Comparison of ENCODE assay signal across 8 mouse cellular contexts in genomic region chr17:47738879-47739798, GRCm38 (mm10). TPM values are rescaled to one million over a fixed set of nuclear protein-coding genes. Genes with fewer than 3 reads are reported as not detected.
A peak's percentile ranks its signal among the peaks of the same experiment; 100 is the strongest.
DNase-seq lines count a peak whose midpoint lies in the region; ATAC-seq and TF ChIP-seq lines count a peak whose summit lies in the region.

No protein-coding gene starts in this region.

- intact Hi-C loops in heart, postnatal 14 days (cut with DNase I) = loop anchor here (2.0 kb wide), 1 partner anchor 18 kb away; no protein-coding TSS in a partner anchor

- no peak overlapping the region for H3K27ac ChIP-seq in embryonic fibroblast, embryonic 13.5 days (ENCODE audit: insufficient read depth, low read length)
- H3K27ac ChIP-seq in intestine, postnatal 0 days (ENCODE audit: low read depth, low read length) = peak overlapping the region; percentile 91
- H3K27ac ChIP-seq in lung, embryonic 16.5 days (ENCODE audit: low read length) = no peak overlapping the region

- no peak for TF ChIP-seq CTCF in embryonic fibroblast, embryonic 13.5 days (IDR thresholded peaks at IDR 0.05; ENCODE audit: borderline replicate concordance, insufficient read depth, low read length)
- TF ChIP-seq CTCF in intestine, postnatal 0 days (IDR thresholded peaks at IDR 0.05; ENCODE audit: low read depth) = no peak

- 16% methylated on average over 19 of the region's 20 CpGs for WGBS in intestine, postnatal 0 days
- WGBS in lung, embryonic 16.5 days = 16% methylated on average over 20 of the region's 20 CpGs

- H3K27me3 ChIP-seq in intestine, postnatal 0 days (replicated peaks; ENCODE audit: control insufficient read depth, insufficient read depth, low read length) = no peaks in the 10 kb centered on the region
- no peaks in the 10 kb centered on the region; the same call in 1 of the 2 replicates for H3K27me3 ChIP-seq in lung, embryonic 16.5 days (ENCODE audit: control insufficient read depth, insufficient read depth, low read depth, low read length)

- peak; percentile 30; the same call in 1 of the 2 replicates for TF ChIP-seq POLR2A in embryonic fibroblast, embryonic 13.5 days (IDR thresholded peaks at IDR 0.05; ENCODE audit: low read depth, low read length)

- no peaks in the 10 kb centered on the region for H3K4me1 ChIP-seq in embryonic fibroblast, embryonic 13.5 days (ENCODE audit: control insufficient read depth, insufficient read depth, low read length)
- H3K4me1 ChIP-seq in intestine, postnatal 0 days (replicated peaks; ENCODE audit: control insufficient read depth, insufficient read depth, low read length) = no peaks in the 10 kb centered on the region
- peaks cover 16% of the 10 kb centered on the region for H3K4me1 ChIP-seq in lung, embryonic 16.5 days (replicated peaks; ENCODE audit: control insufficient read depth, insufficient read depth, low read length)

- H3K4me2 ChIP-seq in intestine, postnatal 0 days (replicated peaks; ENCODE audit: low read depth) = peak overlapping the region; percentile 92
- H3K4me2 ChIP-seq in lung, embryonic 16.5 days (ENCODE audit: low read depth, low read length) = peak overlapping the region; percentile 97

- H3K9me3 ChIP-seq in intestine, postnatal 0 days (ENCODE audit: control insufficient read depth) = no peaks in the 10 kb centered on the region
- H3K9me3 ChIP-seq in lung, embryonic 16.5 days (ENCODE audit: control insufficient read depth, low read length) = no peaks in the 10 kb centered on the region

- H3K4me3 ChIP-seq in embryonic fibroblast, embryonic 13.5 days (ENCODE audit: insufficient read depth, low read length) = peak overlapping the region; percentile 55
- peak overlapping the region; percentile 81 for H3K4me3 ChIP-seq in intestine, postnatal 0 days (ENCODE audit: low read depth, low read length)
- peak overlapping the region; percentile 83 for H3K4me3 ChIP-seq in lung, embryonic 16.5 days (ENCODE audit: low read length)

- DNase-seq in heart, adult 18-20 months = peak; percentile 37 to 45
- no peak for DNase-seq in heart, postnatal 14 days
- DNase-seq in spleen, adult 18-20 months = peak; percentile 69 to 76
- no peak for DNase-seq in layer of hippocampus, postnatal 25 days (ENCODE audit: extremely low spot score in 1 of 2, low spot score in 1 of 2)
- no peak for DNase-seq in cerebellum, adult 18-20 months

- H3K9ac ChIP-seq in intestine, postnatal 0 days (ENCODE audit: low read depth, low read length) = peak overlapping the region; percentile 55
- peak overlapping the region; percentile 75 for H3K9ac ChIP-seq in lung, embryonic 16.5 days (ENCODE audit: low read length)

- peak; percentile 57 for ATAC-seq in intestine, postnatal 0 days
- ATAC-seq in lung, embryonic 16.5 days (ENCODE audit: low read depth) = no peak

- H3K36me3 ChIP-seq in intestine, postnatal 0 days (ENCODE audit: control insufficient read depth, insufficient read depth) = no peaks in the 10 kb centered on the region; the same call in 1 of the 2 replicates
- H3K36me3 ChIP-seq in lung, embryonic 16.5 days (ENCODE audit: control insufficient read depth, insufficient read depth, low read length) = no peaks in the 10 kb centered on the region

RNA-seq across cellular contexts. Expression of gene Tfeb, which starts 2.3 kb away (rescaled TPM):
- 10 to 100 TPM; 35.0 to 40.0 TPM for total RNA-seq in heart, adult 18-20 months (2021)
- 10 to 100 TPM; 46.8 to 49.3 TPM for total RNA-seq in heart, postnatal 14 days (2021)
- polyA plus RNA-seq in embryonic fibroblast, embryonic 13.5 days (2011; ENCODE audit: insufficient read length, low read depth, missing spikeins) = 4.7 and 6.5 TPM in 2 replicates
- 30.0 and 34.5 TPM in 2 replicates for polyA plus RNA-seq in intestine, postnatal 0 days (2015; fragmentation: Nextera tagmentation; extraction: Ambion mirVana)
- 13.1 and 13.7 TPM in 2 replicates for polyA plus RNA-seq in lung, embryonic 16.5 days (2015; fragmentation: Nextera tagmentation; extraction: Ambion mirVana)
- total RNA-seq in layer of hippocampus, postnatal 25 days (2021) = 10 to 100 TPM; 11.8 to 17.4 TPM

RNA-seq across cellular contexts. Expression of gene Pgc, which starts 12.5 kb away (rescaled TPM):
- total RNA-seq in heart, adult 18-20 months (2021) = not detected
- not detected for total RNA-seq in heart, postnatal 14 days (2021)
- polyA plus RNA-seq in embryonic fibroblast, embryonic 13.5 days (2011; ENCODE audit: insufficient read length, low read depth, missing spikeins) = not detected in 2 replicates
- polyA plus RNA-seq in intestine, postnatal 0 days (2015; fragmentation: Nextera tagmentation; extraction: Ambion mirVana) = 7.4 and 24.6 TPM in 2 replicates
- 22.5 and 26.8 TPM in 2 replicates for polyA plus RNA-seq in lung, embryonic 16.5 days (2015; fragmentation: Nextera tagmentation; extraction: Ambion mirVana)
- total RNA-seq in layer of hippocampus, postnatal 25 days (2021) = not detected

RNA-seq across cellular contexts. Expression of gene Prickle4, which starts 44.6 kb away (rescaled TPM):
- total RNA-seq in heart, adult 18-20 months (2021) = 1 to 10 TPM; 4.3 to 5.1 TPM
- total RNA-seq in heart, postnatal 14 days (2021) = 1 to 10 TPM; 3.8 to 5.4 TPM
- polyA plus RNA-seq in embryonic fibroblast, embryonic 13.5 days (2011; ENCODE audit: insufficient read length, low read depth, missing spikeins) = not detected in 2 replicates
- 0.33 and 0.64 TPM in 2 replicates for polyA plus RNA-seq in intestine, postnatal 0 days (2015; fragmentation: Nextera tagmentation; extraction: Ambion mirVana)
- 0.69 and 0.88 TPM in 2 replicates for polyA plus RNA-seq in lung, embryonic 16.5 days (2015; fragmentation: Nextera tagmentation; extraction: Ambion mirVana)
- total RNA-seq in layer of hippocampus, postnatal 25 days (2021) = 1 to 10 TPM; 1.5 to 5.3 TPM

RNA-seq across cellular contexts. Expression of gene Gm21981, which starts 44.9 kb away (rescaled TPM):
- total RNA-seq in heart, adult 18-20 months (2021) = under 1 TPM; 0.40 to 0.75 TPM
- total RNA-seq in heart, postnatal 14 days (2021) = under 1 TPM; 0.74 to 0.78 TPM
- polyA plus RNA-seq in embryonic fibroblast, embryonic 13.5 days (2011; ENCODE audit: insufficient read length, low read depth, missing spikeins) = 3.0 and 3.4 TPM in 2 replicates
- polyA plus RNA-seq in intestine, postnatal 0 days (2015; fragmentation: Nextera tagmentation; extraction: Ambion mirVana) = 0.12 TPM in 1 of 2 replicates, not detected in the other
- 0.26 and 0.41 TPM in 2 replicates for polyA plus RNA-seq in lung, embryonic 16.5 days (2015; fragmentation: Nextera tagmentation; extraction: Ambion mirVana)
- 1 to 10 TPM; 2.9 to 4.5 TPM for total RNA-seq in layer of hippocampus, postnatal 25 days (2021)

RNA-seq across cellular contexts. Expression of gene Frs3, which starts 50.3 kb away (rescaled TPM):
- total RNA-seq in heart, adult 18-20 months (2021) = 1 to 10 TPM; 4.6 to 5.4 TPM
- 1 to 10 TPM; 3.3 to 5.4 TPM for total RNA-seq in heart, postnatal 14 days (2021)
- polyA plus RNA-seq in embryonic fibroblast, embryonic 13.5 days (2011; ENCODE audit: insufficient read length, low read depth, missing spikeins) = 2.5 and 2.7 TPM in 2 replicates
- 2.9 TPM in 2 replicates for polyA plus RNA-seq in intestine, postnatal 0 days (2015; fragmentation: Nextera tagmentation; extraction: Ambion mirVana)
- 5.1 TPM in 2 replicates for polyA plus RNA-seq in lung, embryonic 16.5 days (2015; fragmentation: Nextera tagmentation; extraction: Ambion mirVana)
- total RNA-seq in layer of hippocampus, postnatal 25 days (2021) = 10 to 100 TPM; 19.8 to 27.7 TPM

Comparison
In these comparisons a context has a peak if more than half of its experiments do, and no peak if none do; other contexts are left out.
1. DNase-seq: peak in heart, adult 18-20 months (2 of 2) and spleen, adult 18-20 months (2 of 2); none in heart, postnatal 14 days (0 of 2), layer of hippocampus, postnatal 25 days (0 of 2) and cerebellum, adult 18-20 months (0 of 2).
2. Peak in every context shown above with its lines, with median percentiles within 50 percentile points of each other: H3K4me3 ChIP-seq.